Mouse (Mus musculus) macrophage (primary cell): ENCODE results near the gene Prox2. TPM values are rescaled to one million over a fixed set of nuclear protein-coding genes. Genes with fewer than 3 reads are reported as not detected.

ENCODE experiments used
- H3K27ac ChIP-seq: fragments of 350-480 bp; formaldehyde crosslinking; 2 replicates; pipeline ENCODE4 v1.9.0; 2021
- H3K36me3 ChIP-seq: fragments of 350-480 bp; formaldehyde crosslinking; 2 replicates; pipeline ENCODE4 v1.9.0; 2021; ENCODE audit errors: inconsistent target
- H3K4me3 ChIP-seq: fragments of 350-480 bp; formaldehyde crosslinking; 2 replicates; pipeline ENCODE4 v1.9.0; 2021; ENCODE audit errors: inconsistent target
- H3K79me2 ChIP-seq: fragments of 350-480 bp; formaldehyde crosslinking; 2 replicates; pipeline ENCODE4 v1.9.0; 2021; ENCODE audit errors: inconsistent target
- WGBS: methylation state at CpG from one replicate; pipeline ENCODE4 v1.1.7; 2026; ENCODE audit warnings: inconsistent platforms; ENCODE audit not compliant: missing documents; 5-methylcytosine and 5-hydroxymethylcytosine counted together
- polyA plus RNA-seq: library from polyadenylated mRNA; stranded (reverse); fragments of 250-400 nt; gene quantifications from 3 replicates; pipeline ENCODE4 v1.2.4, GENCODE M21; 2018; ENCODE audit warnings: inconsistent platforms

Prox2 gene
- polyA plus RNA-seq, 1 experiment from 2014 or later, result 1.3 TPM

- no peak overlapping the region for H3K27ac ChIP-seq
- H3K36me3 ChIP-seq, result peaks cover 37% of the 10 kb centered on the region; the same call in 1 of the 2 replicates
- WGBS, result 85% methylated on average over 3 of the region's 3 CpGs
- H3K4me3 ChIP-seq, result no peak overlapping the region
- peaks cover 79% of the 10 kb centered on the region for H3K79me2 ChIP-seq
Measured at GRCm38 (mm10) chr12:85113917-85114316, 3.4 kb upstream of the Prox2 start.

DNA sequence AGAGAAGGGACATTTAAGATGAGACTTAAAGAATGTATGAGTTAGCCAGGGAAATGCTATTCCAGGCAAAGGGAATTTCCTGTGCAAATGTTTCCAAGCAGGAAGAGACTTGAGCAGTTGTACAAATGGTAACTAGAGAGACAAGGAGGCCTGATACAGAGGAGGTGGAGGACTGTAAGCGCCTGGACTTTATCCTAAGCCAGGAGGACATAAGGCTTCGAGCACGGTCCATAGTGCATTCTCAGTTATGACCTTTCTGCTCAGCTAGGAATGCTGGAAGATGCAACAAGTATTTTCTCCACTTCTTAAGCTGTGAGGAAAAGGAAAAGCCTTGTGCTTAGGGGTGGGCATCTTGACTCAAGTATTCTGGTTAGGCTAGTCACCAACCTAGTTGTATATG is 2.8 kb upstream of the Prox2 start:
- Histone ChIP-seq H3K27ac (no peak overlapping the region), H3K4me3 (no peak overlapping the region), H3K79me2 (peaks cover 73% of the 10 kb centered on the region), H3K36me3 (peaks cover 31% of the 10 kb centered on the region; the same call in 1 of the 2 replicates)
- 97% methylated on average over 3 of the region's 3 CpGs for WGBS

GRCm38 (mm10) chr12:85112550-85113251 is 2.1 kb upstream of the Prox2 start:
- Histone ChIP-seq H3K36me3 (peaks cover 26% of the 10 kb centered on the region; the same call in 1 of the 2 replicates), H3K27ac (no peak overlapping the region), H3K79me2 (peaks cover 67% of the 10 kb centered on the region), H3K4me3 (no peak overlapping the region)
- WGBS, result 85% methylated on average over 7 of the region's 7 CpGs

DNA sequence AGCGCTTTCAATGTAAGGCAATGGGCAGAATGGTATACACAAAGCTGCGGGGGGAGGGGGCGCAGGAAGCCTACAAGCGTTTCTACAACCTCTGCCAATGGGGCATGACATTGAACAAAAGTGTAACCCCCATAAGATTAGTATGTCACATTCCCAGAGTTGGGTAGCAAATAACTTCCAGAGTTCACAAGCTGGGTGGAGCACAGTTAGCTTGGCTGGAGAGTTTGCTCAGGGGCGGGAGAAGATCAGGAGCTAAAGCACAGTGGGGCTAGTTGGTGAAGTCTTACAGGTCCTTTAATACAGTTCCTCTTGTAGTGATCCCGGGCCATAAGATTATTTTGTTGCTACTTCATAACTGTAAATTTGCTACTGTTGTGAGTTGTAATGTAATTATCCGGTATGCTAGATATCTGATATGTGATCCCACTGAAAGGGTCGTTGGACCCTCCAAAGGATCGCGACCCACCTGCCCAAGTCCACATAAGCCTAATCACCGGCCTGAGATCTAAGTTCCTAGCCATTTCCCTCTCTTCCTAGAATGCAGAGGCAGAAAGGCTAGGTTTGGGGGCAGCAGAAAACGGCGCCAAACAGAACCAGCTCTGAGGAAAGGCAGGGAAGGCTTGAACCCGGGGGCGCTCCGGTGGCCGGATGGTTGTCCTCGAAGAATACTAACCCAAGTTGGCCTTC is 405 bp downstream of the Prox2 start:
- Histone ChIP-seq H3K79me2 (peaks cover 42% of the 10 kb centered on the region), H3K27ac (peak overlapping the region; percentile 73), H3K36me3 (peaks cover 7% of the 10 kb centered on the region; the same call in 1 of the 2 replicates), H3K4me3 (peak overlapping the region; percentile 64)
- WGBS, result 12% methylated on average over 18 of the region's 18 CpGs

DNA sequence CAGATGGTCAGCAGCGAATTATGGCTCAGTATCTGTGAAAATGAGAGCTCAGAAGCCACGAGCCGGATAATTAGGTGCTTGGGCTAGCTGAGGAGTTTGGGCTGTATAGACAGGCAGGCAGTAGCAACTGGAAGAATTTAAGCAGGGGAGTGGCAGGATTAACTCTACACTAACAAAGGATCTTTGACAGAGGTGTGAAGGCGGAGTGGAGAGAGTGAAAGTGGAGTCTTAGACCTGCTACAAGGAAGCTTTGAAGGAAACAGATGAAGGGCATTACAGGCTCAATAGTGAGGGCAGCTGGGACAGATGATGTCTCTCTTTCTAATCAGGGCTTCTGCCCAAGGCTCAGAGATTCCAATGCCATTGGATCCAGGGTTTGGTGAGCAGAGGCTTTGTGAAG is 1.1 kb downstream of the Prox2 start:
- WGBS, result 98% methylated on average over 4 of the region's 4 CpGs
- Histone ChIP-seq H3K4me3 (no peak overlapping the region), H3K36me3 (no peaks in the 10 kb centered on the region), H3K79me2 (peaks cover 34% of the 10 kb centered on the region), H3K27ac (peak overlapping the region; percentile 40)

DNA sequence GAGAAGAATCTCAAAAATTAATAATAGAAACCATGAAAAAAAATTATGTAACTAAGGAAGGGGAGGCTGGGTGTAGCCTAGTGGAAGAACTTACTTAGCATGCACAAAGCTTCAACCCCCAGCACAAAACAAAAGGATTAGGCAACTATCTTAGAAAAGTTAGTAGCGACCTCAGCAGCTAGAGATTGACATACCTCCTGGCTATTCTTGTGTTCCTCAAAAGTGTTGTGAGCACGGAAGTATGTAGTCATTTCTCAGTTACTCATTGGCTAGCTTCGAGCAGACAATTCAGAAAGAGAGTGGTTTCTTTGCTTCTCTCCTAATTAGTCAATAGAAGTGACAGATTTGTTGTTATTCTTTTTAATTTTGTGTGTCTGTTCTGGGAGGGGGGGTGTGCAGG is 1.9 kb downstream of the Prox2 start:
- no peaks in the 10 kb centered on the region for H3K36me3 ChIP-seq
- H3K27ac ChIP-seq, result peak overlapping the region; percentile 40
- WGBS, result 20% methylated on average over 3 of the region's 3 CpGs
- no peak overlapping the region for H3K4me3 ChIP-seq
- H3K79me2 ChIP-seq, result peaks cover 26% of the 10 kb centered on the region

- Histone ChIP-seq H3K4me3 (no peak overlapping the region), H3K27ac (no peak overlapping the region), H3K79me2 (peaks cover 3% of the 10 kb centered on the region), H3K36me3 (no peaks in the 10 kb centered on the region)
- WGBS, result 43% methylated on average over 8 of the region's 8 CpGs
Measured at GRCm38 (mm10) chr12:85106292-85106691, 4.3 kb downstream of the Prox2 start.

GRCm38 (mm10) chr12:85104789-85105188 is 5.8 kb downstream of the Prox2 start:
- WGBS, result 95% methylated on average over 8 of the region's 8 CpGs
- H3K4me3 ChIP-seq, result no peak overlapping the region

GRCm38 (mm10) chr12:85103096-85103495 is 7.5 kb downstream of the Prox2 start:
- Histone ChIP-seq H3K4me3 (no peak overlapping the region), H3K79me2 (no peaks in the 10 kb centered on the region), H3K27ac (no peak overlapping the region), H3K36me3 (no peaks in the 10 kb centered on the region)
- WGBS, result 90% methylated on average over 8 of the region's 8 CpGs

More at GRCm38 (mm10) chr12:85104789-85105188, 5.8 kb downstream of the Prox2 start:
- H3K36me3 ChIP-seq, result no peaks in the 10 kb centered on the region
- H3K27ac ChIP-seq, result no peak overlapping the region
- no peaks in the 10 kb centered on the region for H3K79me2 ChIP-seq

DNA sequence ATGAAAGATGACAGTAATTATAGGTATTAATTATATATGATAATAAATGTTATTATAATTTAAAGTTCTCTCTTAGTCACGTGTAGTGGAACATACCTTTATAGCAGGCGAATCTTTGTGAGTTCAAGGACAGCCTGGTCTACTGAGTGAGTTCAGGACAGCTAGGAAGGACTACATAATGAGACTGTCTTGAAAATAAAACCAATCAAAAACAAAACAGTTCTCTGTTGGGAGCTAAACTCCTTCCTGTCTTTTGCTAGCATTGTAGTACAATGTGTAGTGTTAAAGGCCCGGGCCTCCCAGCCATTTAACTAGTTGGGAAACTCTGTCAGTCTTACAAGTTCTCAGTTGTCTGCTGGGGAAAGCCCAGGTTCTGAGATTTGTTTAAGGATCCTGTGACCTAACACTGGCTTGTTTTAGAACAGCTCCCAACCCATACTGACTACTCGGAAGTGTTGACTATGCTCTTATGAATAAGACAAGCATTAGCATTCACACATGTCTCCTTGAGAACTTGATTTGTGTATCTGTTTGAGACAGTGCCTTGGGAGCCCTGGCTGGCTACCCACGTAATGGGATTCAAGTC is 8.9 kb downstream of the Prox2 start:
- H3K36me3 ChIP-seq, result no peaks in the 10 kb centered on the region
- H3K4me3 ChIP-seq, result no peak overlapping the region
- WGBS, result 95% methylated on average over 4 of the region's 5 CpGs
- no peak overlapping the region for H3K27ac ChIP-seq
- no peaks in the 10 kb centered on the region for H3K79me2 ChIP-seq

- no peak overlapping the region for H3K4me3 ChIP-seq
- no peak overlapping the region for H3K27ac ChIP-seq
- H3K79me2 ChIP-seq, result no peaks in the 10 kb centered on the region
- H3K36me3 ChIP-seq, result no peaks in the 10 kb centered on the region
- WGBS, result 94% methylated on average over 13 of the region's 14 CpGs
Measured at GRCm38 (mm10) chr12:85101001-85101400, 9.6 kb downstream of the Prox2 start.

DNA sequence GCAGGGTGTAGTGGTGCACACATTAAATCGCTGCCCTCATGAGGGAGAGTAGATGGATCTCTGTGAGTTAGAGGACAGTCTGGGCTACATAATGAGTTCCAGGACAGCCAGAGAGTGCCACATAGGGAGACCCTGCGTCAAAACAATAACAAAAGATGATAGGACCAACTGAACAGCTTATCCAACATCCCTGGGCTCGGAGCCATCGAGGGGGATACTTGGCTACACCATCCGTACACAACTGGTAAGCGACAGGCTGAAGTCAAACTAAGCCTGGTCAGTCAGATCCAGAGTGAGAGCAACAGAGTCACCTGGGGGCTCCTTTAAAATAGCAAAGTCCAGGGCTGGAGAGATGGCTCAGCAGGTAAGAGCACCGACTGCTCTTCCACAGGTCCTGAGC is 14.7 kb downstream of the Prox2 start:
- no peak overlapping the region for H3K27ac ChIP-seq
- H3K79me2 ChIP-seq, result no peaks in the 10 kb centered on the region
- WGBS, result 94% methylated on average over 7 of the region's 7 CpGs
- H3K4me3 ChIP-seq, result no peak overlapping the region
- H3K36me3 ChIP-seq, result no peaks in the 10 kb centered on the region

DNA sequence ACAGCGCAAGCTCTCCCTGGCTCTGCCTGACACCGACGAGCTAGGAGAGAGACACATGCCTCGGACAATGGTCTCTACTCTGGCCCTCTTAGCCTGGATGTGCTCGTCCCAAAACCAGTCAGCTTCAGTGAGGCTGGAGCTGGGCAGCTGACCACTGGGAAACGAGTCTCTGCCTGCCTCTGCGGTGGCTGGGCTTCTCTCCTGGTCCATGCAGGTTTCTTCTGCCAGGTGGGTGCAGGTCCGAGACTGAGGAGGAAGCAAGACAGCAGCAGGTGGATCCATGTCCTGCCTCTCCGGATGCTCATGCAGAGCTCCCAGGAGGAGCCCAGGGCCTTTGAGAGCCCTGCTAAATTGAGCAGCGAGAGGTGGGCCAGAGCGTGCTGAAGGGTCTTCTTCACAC is 15.4 kb downstream of the Prox2 start:
- 96% methylated on average over 11 of the region's 11 CpGs for WGBS

GRCm38 (mm10) chr12:85094706-85095105 is 15.9 kb downstream of the Prox2 start:
- no peak overlapping the region for H3K27ac ChIP-seq
- no peaks in the 10 kb centered on the region for H3K36me3 ChIP-seq
- H3K4me3 ChIP-seq, result no peak overlapping the region
- 87% methylated on average over 8 of the region's 10 CpGs for WGBS
- H3K79me2 ChIP-seq, result no peaks in the 10 kb centered on the region

More for the DNA sequence above, 15.4 kb downstream of the Prox2 start:
- Histone ChIP-seq H3K36me3 (no peaks in the 10 kb centered on the region), H3K4me3 (no peak overlapping the region), H3K79me2 (no peaks in the 10 kb centered on the region), H3K27ac (no peak overlapping the region)

GRCm38 (mm10) chr12:85094010-85094409 is 16.5 kb downstream of the Prox2 start:
- no peaks in the 10 kb centered on the region for H3K36me3 ChIP-seq
- no peak overlapping the region for H3K4me3 ChIP-seq
- H3K27ac ChIP-seq, result no peak overlapping the region
- H3K79me2 ChIP-seq, result no peaks in the 10 kb centered on the region
- 22% methylated on average over 14 of the region's 14 CpGs for WGBS
